Mouse (Mus musculus): ENCODE data around the gene Hoxd11.

Gene Hoxd11

GRCm38 (mm10) chr2:74732513-74733316 lies 53.4 kb downstream of the Hoxd11 start:
- DNase-seq = no peak

GRCm38 (mm10) chr2:74733317-74733661 lies 53.9 kb downstream of the Hoxd11 start:
- no peak for DNase-seq

GRCm38 (mm10) chr2:74733765-74734164 lies 54.4 kb downstream of the Hoxd11 start:
- DNase-seq = no peak

- DNase-seq = no peak
Measured at GRCm38 (mm10) chr2:74734451-74734850, 55.1 kb downstream of the Hoxd11 start.

- no peak for DNase-seq
Measured at GRCm38 (mm10) chr2:74734996-74735811, 55.8 kb downstream of the Hoxd11 start.

GRCm38 (mm10) chr2:74735851-74736687 lies 56.7 kb downstream of the Hoxd11 start:
- DNase-seq = peak; percentile 8

Measured in right cerebral cortex, postnatal 25 days (tissue).